Mouse (Mus musculus) heart, postnatal 0 days (tissue): ENCODE measurements around the gene Syt8.

Source experiments
- CTCF ChIP-seq: IDR thresholded peaks from 2 replicates; pipeline ENCODE4 v1.5.1; 2016; ENCODE audit warnings: antibody characterized with exemption, control low read depth, low read depth
- EP300 ChIP-seq: IDR thresholded peaks from 2 replicates; pipeline ENCODE4 v1.6.1; 2016; ENCODE audit warnings: antibody characterized with exemption, low read depth

- TF ChIP-seq CTCF (no peak), EP300 (no peak)
These were observed 26.0 kb upstream of the Syt8 start for GRCm38 (mm10) chr7:142408686-142409085.
